Mouse (Mus musculus): ENCODE results near the gene Eps15.

- TF ChIP-seq CTCF (IDR thresholded peaks at IDR 0.05; ENCODE audit: borderline replicate concordance, insufficient read depth, low read length) (no peak), POLR2A (IDR thresholded peaks at IDR 0.05; ENCODE audit: low read depth, low read length) (no peak)
Observed at GRCm38 (mm10) chr4:109234185-109234584, 45.9 kb upstream of the Eps15 start, which contains the start of gene Calr4.
